Mouse (Mus musculus) ES-E14 (cell line): Measurements from ENCODE around the gene Erich3.
"Not testable (repeated sequence)": the region's sequence is repeated elsewhere in the genome, so short reads cannot be mapped to it uniquely, and the experiment has no call there.

Experiments used
- CHD2 ChIP-seq: IDR thresholded peaks from 2 replicates; pipeline ENCODE4 v1.6.1; 2014; ENCODE audit warnings: mild to moderate bottlenecking, low read depth, low read length, inconsistent platforms
- MAFK ChIP-seq: IDR thresholded peaks from 2 replicates; pipeline ENCODE4 v1.6.1; 2014; ENCODE audit warnings: mild to moderate bottlenecking, low read depth, low read length, inconsistent platforms; ENCODE audit not compliant: insufficient read depth
- ZC3H11A ChIP-seq: IDR thresholded peaks from 2 replicates; pipeline ENCODE4 v1.6.1; 2012; ENCODE audit warnings: low read depth, mild to moderate bottlenecking, inconsistent platforms, low read length, borderline replicate concordance

GRCm38 (mm10) chr3:154631281-154631680 is 32.4 kb upstream of the Erich3 start:
- TF ChIP-seq ZC3H11A, CHD2, MAFK: not testable (repeated sequence)
